Mouse (Mus musculus): ENCODE results near the gene Cd27.

- TF ChIP-seq CTCF (conservative IDR thresholded peaks at IDR 0.05; ENCODE audit: low read length) (no peak), NANOG (IDR thresholded peaks at IDR 0.05; ENCODE audit: borderline replicate concordance, low read length) (no peak), POU5F1 (IDR thresholded peaks at IDR 0.05; ENCODE audit: borderline replicate concordance, low read length) (no peak)
Observed at GRCm38 (mm10) chr6:125196301-125196700, 40.5 kb downstream of the Cd27 start.
